Mouse (Mus musculus) embryo, embryonic 10 days (tissue): ENCODE measurements around the gene Stpg4.

Experiments
- DNase-seq: peaks from one replicate; pipeline ENCODE4 v3.0.0-alpha.2; 2015; ENCODE audit warnings: low spot score

Gene Stpg4

GRCm38 (mm10) chr17:87446767-87447611 lies 19.4 kb upstream of the Stpg4 start, which contains the start of gene Calm2:
Calm2 (minus strand) TSS chr17:87446935.
- peak; percentile 98 for DNase-seq

GRCm38 (mm10) chr17:87445917-87446766 lies 18.6 kb upstream of the Stpg4 start:
- DNase-seq: peak; percentile 64

DNA sequence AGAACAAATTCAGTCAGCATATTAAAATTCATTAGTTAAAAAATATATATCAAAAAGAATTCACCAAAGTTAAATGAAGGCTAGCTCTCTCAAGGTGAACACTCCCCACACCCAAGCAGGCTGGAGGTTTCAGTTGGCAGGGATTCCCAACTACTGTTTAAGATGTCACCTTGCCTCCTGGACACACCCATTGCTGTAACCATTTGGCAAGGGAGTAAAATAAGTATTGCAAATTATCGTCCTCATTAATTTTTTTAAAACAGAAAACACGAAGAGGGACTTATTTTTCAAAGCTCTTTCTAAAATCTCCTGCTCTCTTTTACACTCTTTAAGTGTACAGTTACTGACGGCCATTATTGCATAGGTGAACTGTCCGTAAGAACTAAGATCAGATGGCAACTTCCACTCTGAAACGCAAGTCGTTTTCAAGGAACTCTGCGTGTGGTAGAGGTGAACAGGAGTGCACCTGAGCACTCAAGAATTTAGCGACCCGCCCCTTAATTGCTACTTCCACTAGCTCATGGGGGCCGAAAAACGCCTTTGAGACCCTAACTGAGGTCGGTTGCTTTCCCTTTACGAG lies 17.9 kb upstream of the Stpg4 start:
- DNase-seq: peak; percentile 28

- no peak for DNase-seq
Measured at GRCm38 (mm10) chr17:87444763-87445162, 17.2 kb upstream of the Stpg4 start.

- no peak for DNase-seq
Measured at GRCm38 (mm10) chr17:87441537-87441936, 14.0 kb upstream of the Stpg4 start.

- DNase-seq: no peak
Measured at GRCm38 (mm10) chr17:87439441-87439840, 11.9 kb upstream of the Stpg4 start.

- no peak for DNase-seq
Measured at GRCm38 (mm10) chr17:87433929-87434328, 6.4 kb upstream of the Stpg4 start.

DNA sequence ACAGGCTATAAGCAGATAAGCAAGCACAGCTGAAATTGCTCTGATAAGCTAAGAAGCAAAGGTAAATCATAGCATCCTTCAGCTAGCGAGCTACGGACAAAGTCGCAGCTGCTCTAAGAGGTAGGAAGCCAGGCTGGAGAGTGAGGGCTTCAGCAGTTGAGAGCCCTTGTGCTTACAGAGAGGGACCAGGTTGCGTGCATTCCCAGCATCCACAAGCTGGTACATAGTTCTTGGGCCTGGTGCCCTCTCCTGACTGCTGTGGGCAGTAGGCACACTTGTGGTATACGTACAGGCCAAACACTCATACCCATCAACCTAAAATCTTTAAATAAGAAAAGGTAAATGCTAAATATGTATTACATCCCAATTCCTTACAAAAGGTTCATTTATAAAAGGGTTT lies 5.2 kb upstream of the Stpg4 start:
- no peak for DNase-seq

GRCm38 (mm10) chr17:87432314-87432713 lies 4.8 kb upstream of the Stpg4 start:
- DNase-seq: no peak

DNA sequence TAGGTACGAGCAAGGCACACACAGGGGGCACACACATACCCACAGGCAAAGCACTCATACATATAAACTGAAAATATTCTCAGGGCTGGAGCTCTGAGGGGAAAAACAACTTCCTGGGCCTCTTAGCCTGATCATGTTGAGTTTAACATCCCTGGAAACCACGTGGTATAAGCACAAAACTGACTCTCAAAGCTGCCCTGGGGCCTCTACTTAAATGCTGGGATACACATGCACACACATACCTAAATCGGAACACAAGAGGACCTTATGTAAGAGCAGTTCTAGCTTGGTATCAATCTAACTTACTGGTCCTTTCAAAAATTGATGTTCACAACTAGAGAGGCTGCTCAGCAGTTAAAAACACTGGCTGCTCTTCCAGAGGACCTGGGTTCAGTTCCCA lies 1.9 kb upstream of the Stpg4 start:
- DNase-seq: no peak

- no peak for DNase-seq
Measured at GRCm38 (mm10) chr17:87418082-87418481, 9.5 kb downstream of the Stpg4 start.

DNA sequence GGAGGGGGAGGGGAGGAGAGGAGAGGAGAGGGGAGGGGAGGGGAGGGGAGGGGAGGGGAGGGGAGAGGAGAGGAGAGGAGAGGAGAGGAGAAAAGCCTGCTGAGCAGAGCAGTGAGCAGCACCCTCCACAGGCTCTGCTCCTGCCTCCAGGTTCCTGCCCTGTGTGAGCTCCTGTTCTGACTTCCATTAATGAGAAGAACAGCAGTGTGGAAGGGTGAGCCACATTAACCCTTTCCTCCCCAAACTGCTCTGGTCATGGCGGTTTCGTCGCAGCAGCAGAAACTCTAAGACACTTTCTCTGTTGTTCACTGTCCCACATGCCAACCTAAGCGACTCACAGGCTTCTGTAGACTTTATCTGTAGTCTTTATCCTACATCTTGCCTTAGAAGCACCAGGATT lies 20.9 kb downstream of the Stpg4 start:
- DNase-seq: no peak

DNA sequence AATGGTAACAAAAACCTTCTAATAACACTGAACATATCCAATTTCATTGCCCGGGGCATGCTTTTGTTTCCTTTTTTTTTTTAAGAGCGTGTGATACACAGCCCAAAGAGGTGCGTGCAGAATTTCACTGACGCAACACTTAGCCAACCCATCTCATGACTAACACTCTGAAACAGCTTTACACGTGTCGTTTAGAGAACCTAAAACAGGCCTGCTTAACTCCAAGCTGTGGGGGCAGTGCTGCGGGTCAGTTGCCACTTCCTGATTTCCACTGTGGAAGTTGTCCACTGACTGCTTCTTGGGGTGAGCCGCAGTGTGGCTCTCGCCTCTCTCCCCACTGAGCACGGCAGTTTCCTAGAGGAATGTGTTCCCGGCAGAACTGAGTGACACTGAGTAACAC lies 22.0 kb downstream of the Stpg4 start:
- no peak for DNase-seq

DNA sequence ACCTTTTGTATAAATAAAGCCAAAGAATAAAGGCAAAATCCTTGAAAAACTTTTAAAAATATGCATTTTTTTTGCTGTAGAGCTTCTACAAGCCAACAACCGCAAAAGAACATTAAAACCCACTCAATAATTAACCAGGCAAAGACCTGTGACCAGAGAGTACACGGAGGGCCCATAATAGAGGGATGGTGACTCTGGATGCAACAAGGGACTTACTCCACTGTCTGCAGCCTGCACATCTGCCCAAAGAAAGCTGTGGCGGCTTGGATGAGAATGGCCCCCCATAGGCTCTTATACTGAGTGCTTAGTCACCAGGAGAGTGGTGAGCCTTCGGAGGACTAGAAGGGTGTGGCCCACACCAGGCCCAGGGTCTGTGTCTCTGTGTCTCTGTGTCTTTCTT lies 24.1 kb downstream of the Stpg4 start:
- no peak for DNase-seq

GRCm38 (mm10) chr17:87402444-87402843 lies 25.1 kb downstream of the Stpg4 start:
- DNase-seq: no peak

DNA sequence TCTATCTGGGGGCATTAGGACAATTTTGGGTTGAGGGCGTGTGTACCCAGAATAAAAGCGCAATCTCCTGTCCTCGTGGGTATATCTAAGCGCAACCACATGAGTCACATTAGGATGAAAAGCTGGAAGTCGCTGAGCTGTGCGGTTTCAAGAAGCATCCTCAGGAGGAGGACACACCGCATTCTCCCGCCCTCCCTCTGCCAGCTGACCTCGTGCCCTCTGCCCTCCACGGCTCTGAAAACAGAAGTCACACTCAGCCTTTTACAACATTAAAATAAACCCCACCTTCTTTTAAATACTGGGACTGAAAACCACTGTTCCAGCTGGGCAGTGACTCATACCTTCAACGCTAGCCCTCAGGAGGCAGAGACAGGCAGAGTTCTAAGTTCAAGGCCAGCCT lies 30.5 kb downstream of the Stpg4 start:
- peak; percentile 23 for DNase-seq

DNA sequence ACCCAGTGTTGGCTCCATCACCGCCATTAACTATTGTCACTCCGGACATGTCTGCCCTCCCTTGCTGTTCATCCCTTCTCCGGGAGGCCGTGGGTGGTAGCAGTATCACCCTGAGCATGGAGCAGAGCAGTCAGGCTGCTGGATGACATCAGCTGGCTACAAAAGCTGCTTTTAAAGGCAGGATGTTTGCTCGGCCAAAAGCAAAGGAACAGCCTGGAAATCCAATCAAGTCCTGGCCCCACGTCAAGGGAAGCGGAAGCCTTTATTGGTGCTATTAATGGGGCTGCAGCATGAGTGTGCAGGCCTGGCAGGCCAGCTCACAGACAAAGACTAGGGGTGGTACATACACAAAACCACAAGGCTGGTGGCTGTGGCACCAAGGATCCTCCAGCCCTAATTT lies 36.3 kb downstream of the Stpg4 start:
- DNase-seq: no peak

DNA sequence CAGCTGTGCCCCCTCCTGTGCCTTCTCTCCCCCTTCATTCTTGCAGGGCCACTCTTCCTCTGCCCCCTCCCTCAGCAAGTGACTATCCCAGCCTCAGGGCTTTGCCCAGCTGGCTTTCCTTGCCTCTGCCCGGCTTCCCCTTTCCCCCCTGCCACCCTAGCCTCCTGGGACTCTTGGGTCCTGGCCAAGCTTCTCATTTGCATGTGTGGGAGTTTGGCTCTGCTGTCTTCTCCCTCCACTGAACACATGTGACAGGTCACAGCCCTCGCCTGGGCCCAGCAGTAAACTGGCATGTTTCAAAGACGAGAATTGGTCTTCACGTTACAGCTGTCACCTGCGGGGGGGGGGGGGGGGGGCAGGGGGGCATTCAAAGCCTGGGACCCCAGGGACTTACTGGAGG lies 40.5 kb downstream of the Stpg4 start:
- DNase-seq: no peak

- DNase-seq: no peak
Measured at GRCm38 (mm10) chr17:87385835-87386234, 41.7 kb downstream of the Stpg4 start.

- DNase-seq: no peak
Measured at GRCm38 (mm10) chr17:87380681-87381080, 46.9 kb downstream of the Stpg4 start.

GRCm38 (mm10) chr17:87379821-87380220 lies 47.7 kb downstream of the Stpg4 start:
- DNase-seq: no peak

DNA sequence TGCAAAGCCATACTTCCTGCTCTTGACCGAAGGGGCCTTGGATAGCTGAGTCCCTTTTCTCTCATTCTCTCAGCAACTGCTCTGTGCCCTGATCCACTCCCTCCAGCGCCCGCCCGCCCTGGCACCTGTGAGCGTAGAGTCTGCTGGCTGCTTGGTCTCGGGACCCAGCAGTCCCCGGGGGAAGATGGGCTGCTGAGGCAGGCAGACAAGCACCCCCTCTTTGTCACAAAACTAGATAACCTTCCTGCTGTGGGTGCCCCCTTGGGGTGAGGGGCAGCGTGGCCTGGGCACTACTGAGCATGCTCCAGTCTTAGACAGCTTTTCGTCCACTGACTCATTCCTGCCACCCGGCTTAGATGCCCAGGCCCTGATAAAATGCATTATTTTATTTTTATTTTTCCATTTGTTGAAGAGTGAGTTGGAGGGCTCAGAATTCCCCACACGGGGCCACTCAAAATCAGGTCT lies 48.3 kb downstream of the Stpg4 start:
- DNase-seq: no peak
